Mouse (Mus musculus): ENCODE results near the gene Gm20388. TPM values are rescaled to one million over a fixed set of nuclear protein-coding genes. Genes with fewer than 3 reads are reported as not detected.

Gene Gm20388
- total RNA-seq, 2 experiments from 2014 or later = 1.9 to 2.0 TPM

DNA sequence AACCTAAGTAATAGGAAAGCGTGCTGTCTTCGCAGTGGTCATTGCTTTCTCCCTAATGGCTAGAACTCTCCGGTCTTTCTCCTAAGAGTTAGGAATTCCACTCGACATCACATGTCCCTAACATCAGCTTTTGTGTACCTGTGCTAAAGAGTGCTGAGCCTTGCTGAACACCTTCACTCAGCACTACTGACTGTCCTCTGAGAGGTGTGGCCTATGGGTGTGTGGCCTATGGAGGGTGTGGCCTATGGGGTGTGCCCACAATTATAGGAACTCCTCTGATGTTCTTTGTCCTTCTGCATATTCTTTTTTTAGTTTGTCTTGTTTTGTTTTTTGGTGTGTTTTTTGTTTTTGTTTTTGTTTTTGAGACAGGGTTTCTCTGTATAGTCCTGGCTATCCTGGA, 3835.8 kb downstream of the Gm20388 start:
- DNase-seq = no peak

GRCm38 (mm10) chr8:123747772-123748171, 3837.1 kb downstream of the Gm20388 start:
- DNase-seq = peak; percentile 52

GRCm38 (mm10) chr8:123750171-123750693, 3839.6 kb downstream of the Gm20388 start:
- no peak for DNase-seq

DNA sequence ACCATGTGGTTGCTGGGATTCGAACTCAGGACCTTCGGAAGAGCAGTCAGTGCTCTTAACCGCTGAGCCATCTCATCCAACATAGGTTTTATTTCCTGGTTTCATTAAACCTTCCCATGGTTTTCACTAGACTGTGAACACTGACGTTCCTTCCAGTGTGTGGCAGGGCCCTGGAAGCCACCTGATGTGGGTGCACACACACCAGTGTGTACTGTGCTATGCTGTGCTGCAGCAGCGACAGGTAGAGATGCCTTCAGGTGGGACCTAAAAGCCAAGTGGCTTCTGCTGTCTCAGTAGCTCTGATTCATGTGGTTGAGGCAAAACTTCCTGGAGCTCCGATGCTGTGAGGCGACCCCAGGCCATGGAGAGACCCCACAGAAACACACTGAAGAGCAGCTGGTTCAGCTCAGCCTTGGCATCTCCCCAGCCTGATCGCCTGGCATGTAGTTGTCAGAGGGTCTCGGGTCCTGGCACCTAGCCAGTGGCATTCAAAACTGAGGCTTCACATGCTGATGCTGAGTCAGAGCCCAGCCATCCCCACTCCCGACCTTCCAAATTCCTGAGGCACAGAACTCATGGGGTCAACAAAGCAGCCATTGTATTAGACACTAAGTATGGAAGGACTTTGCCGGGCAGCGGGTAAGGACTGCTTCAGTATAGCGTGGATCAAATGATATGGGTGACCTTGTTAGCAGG, 3842.3 kb downstream of the Gm20388 start:
- DNase-seq = peak; percentile 35

GRCm38 (mm10) chr8:123753604-123754375, 3843.1 kb downstream of the Gm20388 start:
- DNase-seq = no peak

DNA sequence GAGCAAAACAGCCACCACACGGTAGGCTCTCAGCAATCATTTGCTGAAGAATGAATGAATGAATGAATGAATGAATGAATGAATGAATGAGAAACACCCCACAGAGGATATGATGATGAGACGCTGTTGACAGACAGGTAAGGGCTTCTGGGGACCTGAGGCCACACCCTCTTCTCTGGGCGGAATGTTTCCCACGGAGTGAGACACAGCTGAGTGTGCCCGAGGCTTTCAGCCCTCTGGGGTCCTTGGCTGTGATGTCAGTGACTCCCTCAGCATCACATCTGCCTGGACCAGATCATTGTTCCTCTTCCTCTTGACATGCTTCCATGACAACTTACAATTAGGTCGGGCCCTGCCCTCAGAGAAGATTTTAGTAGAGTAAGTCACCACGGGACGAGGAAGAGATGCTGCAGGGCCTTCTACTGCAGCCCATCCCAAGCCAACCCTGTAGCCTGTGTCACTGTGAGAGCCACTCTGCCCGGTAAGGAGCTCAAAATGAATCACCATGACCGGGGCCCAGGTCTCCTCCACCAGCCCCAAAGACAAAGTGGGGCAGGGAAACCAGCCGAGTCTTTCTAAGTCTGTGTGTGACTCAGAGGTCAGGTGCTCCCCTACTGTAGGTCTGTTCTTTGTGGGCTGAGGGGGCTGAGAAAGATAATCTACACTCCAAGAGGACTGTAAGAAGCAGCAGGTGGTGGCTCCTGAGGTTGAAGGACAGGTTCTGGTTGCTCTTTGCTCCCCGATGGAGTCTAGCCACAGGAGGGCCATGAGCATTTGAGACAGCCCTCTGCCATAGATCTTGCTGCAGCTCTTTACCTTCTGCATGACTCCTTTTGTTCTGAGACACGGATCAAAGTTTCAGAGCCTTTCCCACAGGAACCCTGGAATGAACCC, 3844.1 kb downstream of the Gm20388 start:
- no peak for DNase-seq

DNA sequence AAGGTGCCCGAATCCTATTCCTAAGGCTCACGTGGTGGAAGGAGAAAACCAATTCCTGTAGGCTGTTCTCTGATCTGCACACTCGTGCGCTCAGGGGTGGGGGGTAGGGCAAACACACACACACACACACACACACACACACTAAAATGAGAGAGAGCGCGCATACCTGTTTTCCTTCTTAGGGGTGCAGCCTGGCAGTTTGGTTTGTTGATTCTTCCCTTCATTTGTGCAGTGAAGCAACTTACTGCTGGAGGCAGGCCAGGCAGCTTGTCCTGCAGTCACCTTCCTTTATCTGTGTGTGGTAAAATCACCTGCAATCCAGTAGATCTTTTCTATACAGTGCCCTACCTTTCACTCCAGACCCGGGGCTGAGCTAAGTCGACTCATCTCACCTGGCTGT, 3846.3 kb downstream of the Gm20388 start:
- DNase-seq = no peak

- DNase-seq = no peak
Measured at GRCm38 (mm10) chr8:123758935-123759334, 3848.3 kb downstream of the Gm20388 start.

DNA sequence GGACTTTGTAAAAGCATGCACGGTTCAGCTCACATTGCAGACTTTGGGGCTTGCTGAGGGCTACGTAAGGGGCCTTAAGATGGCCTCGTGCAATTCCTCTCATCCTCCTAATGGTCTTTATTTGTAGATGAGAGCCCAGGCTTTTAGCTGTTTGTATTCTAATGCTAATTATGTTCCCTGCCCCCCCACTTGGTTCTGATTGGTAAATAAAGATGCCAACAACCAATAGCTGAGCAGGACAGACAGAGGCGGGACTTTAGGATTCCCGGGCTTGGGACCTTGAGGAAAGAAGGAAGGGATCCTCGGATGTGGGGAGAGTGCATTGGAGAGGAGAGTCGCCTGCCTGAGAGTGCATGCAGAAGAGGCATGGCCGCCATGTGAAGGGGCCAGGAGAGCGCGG, 3849.3 kb downstream of the Gm20388 start:
- DNase-seq = no peak

DNA sequence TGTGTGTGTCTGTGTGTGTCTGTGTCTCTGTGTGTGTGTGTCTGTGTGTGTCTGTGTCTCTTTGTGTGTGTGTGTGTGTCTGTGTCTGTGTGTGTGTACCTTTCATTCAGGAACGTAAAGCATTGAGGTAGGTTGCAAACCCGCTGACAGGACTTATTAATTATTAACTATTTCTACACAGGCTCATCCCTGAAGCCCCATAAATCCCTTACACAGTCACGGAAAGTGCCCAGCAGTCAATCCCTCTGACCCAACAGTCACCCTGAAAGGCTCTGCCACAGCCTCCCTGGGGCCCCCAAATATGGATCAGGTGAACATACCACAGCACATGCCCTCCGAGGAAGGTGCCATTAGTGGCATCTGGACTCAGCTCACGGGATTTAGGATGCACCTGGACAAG, 3849.9 kb downstream of the Gm20388 start:
- no peak for DNase-seq

GRCm38 (mm10) chr8:123761266-123761882, 3850.7 kb downstream of the Gm20388 start:
- DNase-seq = peak; percentile 78

DNA sequence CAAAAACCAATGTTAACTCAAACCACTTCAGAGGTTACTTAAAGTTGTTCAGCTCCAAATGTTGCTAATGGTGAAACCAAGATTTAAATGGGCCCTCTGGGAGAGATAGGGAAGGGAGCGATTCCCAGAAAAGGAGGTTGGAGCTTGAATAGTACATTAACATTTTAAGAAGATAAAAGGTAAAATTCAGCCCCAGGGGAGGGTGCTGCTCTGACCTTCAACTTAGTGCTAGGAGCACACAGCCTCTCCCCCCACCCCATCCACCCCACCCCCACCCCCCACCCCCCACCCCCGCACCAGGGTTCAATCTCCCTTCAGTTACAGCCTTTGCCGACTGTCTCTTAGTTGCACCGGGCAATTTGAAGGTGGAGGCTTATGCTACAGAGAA, 3851.2 kb downstream of the Gm20388 start:
- no peak for DNase-seq

GRCm38 (mm10) chr8:123763355-123763754, 3852.7 kb downstream of the Gm20388 start:
- DNase-seq = peak; percentile 34

DNA sequence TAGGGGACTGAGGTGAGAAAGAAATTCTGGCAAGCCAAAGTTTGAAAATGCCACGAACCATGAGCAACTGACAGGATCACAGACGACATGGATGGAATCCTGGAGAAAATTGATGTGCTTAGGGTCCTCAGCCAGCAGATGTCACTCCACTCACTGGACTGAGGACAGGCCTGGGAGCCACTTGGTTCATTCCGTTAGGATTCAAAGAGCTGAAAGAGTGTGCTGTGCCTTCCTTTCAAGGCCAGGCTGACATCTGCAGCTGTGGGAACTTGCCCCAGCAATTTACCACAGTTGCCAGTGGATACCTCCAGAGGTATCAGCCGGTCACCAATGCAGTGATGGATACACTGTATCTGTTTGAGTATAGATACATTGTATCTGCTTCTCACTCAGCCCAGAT, 3854.0 kb downstream of the Gm20388 start:
- DNase-seq = peak; percentile 50

GRCm38 (mm10) chr8:123766516-123766915, 3855.9 kb downstream of the Gm20388 start:
- no peak for DNase-seq

DNA sequence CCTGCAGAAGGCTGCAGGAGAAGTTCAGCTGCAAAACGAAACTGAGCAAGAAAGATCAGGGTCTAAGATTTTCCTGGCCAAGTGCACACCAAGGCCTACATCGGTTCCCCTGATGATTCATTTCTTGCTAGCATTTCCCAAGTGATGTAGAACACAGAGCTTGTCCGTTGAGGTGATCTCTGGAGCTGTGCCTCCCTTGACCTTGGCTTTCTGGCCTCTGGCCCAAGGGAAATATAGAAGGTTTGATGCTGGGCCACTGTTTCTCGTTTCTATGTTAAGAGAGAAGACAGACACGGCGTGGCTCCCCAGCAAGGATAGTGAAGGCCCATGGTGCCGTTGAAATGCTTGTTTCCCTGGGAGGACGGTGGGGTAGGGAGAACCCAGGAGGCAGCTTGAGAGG, 3857.2 kb downstream of the Gm20388 start:
- DNase-seq = peak; percentile 34

- DNase-seq = peak; percentile 78
Measured at GRCm38 (mm10) chr8:123768492-123769356, 3858.1 kb downstream of the Gm20388 start.

DNA sequence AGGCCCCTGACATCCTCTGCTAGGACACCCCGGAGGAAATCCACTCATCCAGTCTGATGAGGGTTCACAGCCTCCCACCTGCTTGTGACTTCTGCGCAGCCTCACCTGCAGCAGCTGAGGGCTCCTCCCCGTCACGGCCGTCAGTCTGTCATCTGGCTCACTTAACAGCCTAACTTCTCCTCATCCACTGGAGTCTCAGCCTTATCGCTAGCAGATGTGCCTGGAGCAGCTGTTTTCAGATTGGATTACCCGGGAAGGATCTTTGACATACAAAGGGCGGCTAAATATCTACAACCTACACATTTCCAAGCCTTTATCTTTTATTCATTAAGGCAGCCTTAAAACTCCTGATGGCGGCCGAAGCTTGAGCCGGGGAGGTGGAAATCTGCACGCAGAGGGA, 3862.8 kb downstream of the Gm20388 start:
- no peak for DNase-seq

DNA sequence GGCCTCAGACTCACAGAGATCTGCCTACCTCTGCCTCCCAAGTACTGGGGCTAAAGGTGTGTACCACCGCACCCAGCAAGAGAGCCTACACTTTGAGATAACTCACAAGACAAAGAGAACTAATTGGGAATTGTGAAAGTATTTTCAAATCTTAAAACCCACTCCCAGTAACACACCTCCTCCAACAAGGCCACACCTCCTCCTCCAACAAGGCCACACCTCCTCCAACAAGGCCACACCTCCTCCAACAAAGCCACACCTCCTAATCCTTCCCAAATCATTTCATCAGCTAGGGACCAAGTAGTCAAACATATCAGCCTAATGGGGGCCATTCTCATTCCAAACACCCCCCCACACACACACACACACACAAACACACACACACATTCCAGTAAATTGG, 3863.8 kb downstream of the Gm20388 start:
- no peak for DNase-seq

DNA sequence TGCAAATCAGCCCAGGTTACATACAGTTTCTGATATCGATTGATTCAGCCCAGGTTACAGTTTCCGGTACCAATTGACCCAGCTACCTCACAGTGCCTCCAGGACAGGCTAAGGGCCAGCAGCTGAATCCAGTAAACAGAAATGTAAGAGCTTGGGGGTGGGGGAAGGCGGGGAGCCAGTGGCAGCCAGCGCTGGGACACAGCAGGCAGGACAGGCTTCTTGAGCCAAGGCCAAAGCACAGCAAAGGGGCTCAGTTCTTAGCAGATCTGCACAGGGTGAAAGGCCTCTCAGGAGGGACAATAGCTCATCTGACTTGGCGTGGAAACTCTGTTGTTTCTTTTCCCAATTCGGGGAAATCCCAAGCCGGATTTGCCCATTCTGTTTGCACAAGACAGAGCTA, 3866.7 kb downstream of the Gm20388 start:
- DNase-seq = peak; percentile 77

DNA sequence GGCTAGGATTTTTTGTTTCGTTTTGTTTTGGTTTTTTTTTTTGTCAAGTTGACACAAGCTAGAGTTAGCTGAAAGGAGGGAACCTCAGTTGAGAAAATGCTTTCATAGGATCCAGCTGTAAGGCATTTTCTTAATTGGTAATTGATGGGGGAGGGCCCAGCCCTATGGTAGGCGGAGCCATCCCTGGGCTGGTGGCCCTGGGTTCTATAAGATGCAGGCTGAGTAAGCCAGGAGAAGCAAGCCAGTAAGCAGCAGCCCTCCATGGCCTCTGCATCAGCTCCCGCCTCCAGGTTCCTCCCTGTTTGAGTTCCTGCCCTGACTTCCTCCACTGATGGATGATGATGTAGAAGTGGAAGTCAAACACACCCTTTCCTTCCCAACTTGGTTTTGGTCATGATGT, 3869.8 kb downstream of the Gm20388 start:
- DNase-seq = no peak
